Mouse (Mus musculus) kidney, adult 2 months (tissue): Measurements from ENCODE around the gene Cblc. TPM values are rescaled to one million over a fixed set of nuclear protein-coding genes. Genes with fewer than 3 reads are reported as not detected.
A peak's percentile ranks its signal among the peaks of the same experiment; 100 is the strongest.

Source experiments
- DNase-seq: peaks from one replicate; pipeline ENCODE4 v3.0.0; 2021
- H3K27ac ChIP-seq: fragments of 200-500 bp; 2 replicates; pipeline ENCODE4 v1.5.1; 2012; ENCODE audit warnings: low read depth, low read length, control low read depth, inconsistent platforms; ENCODE audit not compliant: insufficient read depth
- H3K27me3 ChIP-seq: fragments of 200-500 bp; replicated peaks from 2 replicates; pipeline ENCODE4 v1.6.1; 2012; ENCODE audit warnings: mild to moderate bottlenecking, moderate library complexity, low read length, inconsistent platforms; ENCODE audit not compliant: control insufficient read depth, insufficient read depth
- H3K36me3 ChIP-seq: fragments of 200-500 bp; 2 replicates; pipeline ENCODE4 v1.6.1; 2012; ENCODE audit warnings: mild to moderate bottlenecking, moderate library complexity, low read length, inconsistent platforms; ENCODE audit not compliant: control insufficient read depth, insufficient read depth
- H3K4me1 ChIP-seq: fragments of 200-500 bp; 2 replicates; pipeline ENCODE4 v1.6.1; 2011; ENCODE audit warnings: low read length; ENCODE audit not compliant: control insufficient read depth, insufficient read depth
- H3K4me3 ChIP-seq: fragments of 200-500 bp; 2 replicates; pipeline ENCODE4 v1.5.1; 2011; ENCODE audit warnings: mild to moderate bottlenecking, low read depth, low read length, control low read depth; ENCODE audit not compliant: insufficient read depth
- CTCF ChIP-seq: fragments of 200-500 bp; conservative IDR thresholded peaks from 2 replicates; pipeline ENCODE4 v1.5.1; 2011; ENCODE audit warnings: low read depth, mild to moderate bottlenecking, control low read depth, low read length, moderate library complexity, mixed read lengths; ENCODE audit not compliant: insufficient read depth, insufficient read length
- POLR2A ChIP-seq: fragments of 200-500 bp; IDR thresholded peaks from one replicate; pipeline ENCODE4 v1.6.1; 2011; ENCODE audit warnings: low read depth, low read length, control low read depth
- WGBS: fragments of 180-500 bp; shearing (Covaris S2); methylation state at CpG from one replicate; pipeline ENCODE4 v1.1.7; 2018; 5-methylcytosine and 5-hydroxymethylcytosine counted together
- polyA plus RNA-seq: library from polyadenylated mRNA; depleted of rRNA; stranded (reverse); fragments of >200 nt; gene quantifications from 2 replicates; pipeline ENCODE4 v1.2.3, GENCODE M21; 2012

Gene Cblc
- polyA plus RNA-seq, 1 experiment = 24.4 TPM

DNA sequence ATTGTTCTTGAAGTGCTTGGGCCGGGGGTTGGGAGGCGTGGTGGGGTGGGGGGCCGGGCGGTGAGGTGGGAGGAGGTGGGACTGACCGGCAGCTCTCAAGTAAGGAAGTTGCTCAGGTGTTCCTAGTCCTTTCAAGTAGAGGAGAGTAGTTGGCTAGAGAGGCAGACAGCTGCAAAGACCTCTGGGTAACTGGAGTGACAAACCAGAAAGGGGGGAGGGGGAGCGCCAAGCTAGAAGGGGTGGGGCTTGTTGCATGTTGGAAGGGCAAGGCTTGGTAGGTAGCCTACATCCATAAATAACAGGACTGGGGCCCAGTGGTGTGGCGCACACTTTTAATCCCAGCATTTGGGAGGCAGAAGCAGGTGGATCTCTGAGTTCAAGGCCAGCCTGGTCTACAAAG lies 14.9 kb downstream of the Cblc start:
- WGBS = 90% methylated on average over 7 of the region's 7 CpGs
- no peak overlapping the region for H3K4me3 ChIP-seq
- no peak for TF ChIP-seq CTCF
- TF ChIP-seq POLR2A = no peak
- no peak for DNase-seq
- H3K27me3 ChIP-seq = no peaks in the 10 kb centered on the region
- H3K4me1 ChIP-seq = no peaks in the 10 kb centered on the region
- no peak overlapping the region for H3K27ac ChIP-seq
- no peaks in the 10 kb centered on the region for H3K36me3 ChIP-seq

DNA sequence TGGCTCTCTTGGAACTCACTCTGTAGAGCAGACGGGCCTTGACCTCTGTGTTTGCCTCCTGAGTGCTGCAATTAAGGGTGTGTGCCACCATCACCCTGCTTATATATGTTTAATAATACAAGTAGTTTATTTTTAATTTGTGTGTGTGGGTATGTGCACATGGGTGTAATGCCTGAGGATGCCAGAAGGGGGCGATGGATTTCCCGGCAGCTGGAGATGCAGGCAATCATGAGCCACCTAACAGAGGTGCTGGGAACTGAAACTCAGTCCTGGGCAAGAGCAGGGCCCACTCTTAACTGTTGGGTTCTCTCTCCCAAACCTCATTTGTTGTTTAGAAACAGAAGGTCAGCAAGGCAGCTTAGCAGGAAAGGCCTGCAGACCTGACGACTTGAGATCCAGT lies 16.7 kb downstream of the Cblc start:
- WGBS = 88% methylated on average over 4 of the region's 4 CpGs
- TF ChIP-seq CTCF (peak; percentile 26; the same call in 1 of the 2 replicates), POLR2A (no peak)
- no peaks in the 10 kb centered on the region for H3K27me3 ChIP-seq
- no peaks in the 10 kb centered on the region for H3K4me1 ChIP-seq
- no peaks in the 10 kb centered on the region for H3K36me3 ChIP-seq
- DNase-seq = no peak
- H3K4me3 ChIP-seq = no peak overlapping the region
- no peak overlapping the region for H3K27ac ChIP-seq

DNA sequence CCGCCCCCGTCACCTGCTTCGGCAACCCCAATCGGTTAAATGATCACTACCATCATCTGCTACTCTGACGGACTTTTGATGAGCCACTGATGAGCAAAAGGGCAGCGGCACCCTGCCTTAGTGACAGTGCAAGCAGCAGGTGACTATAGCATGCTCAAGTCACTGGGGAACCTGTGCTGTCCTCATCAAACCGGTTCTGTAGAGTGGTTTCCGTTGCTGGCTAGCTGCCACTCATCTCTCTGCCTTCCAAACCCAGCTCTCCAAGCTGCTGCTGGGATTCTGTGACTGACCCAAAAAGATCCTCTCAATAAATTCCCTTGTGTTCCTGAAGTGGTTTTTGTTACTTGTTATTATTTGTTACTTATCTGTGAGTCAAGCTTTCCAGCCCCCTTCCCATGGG lies 18.0 kb downstream of the Cblc start:
- H3K27me3 ChIP-seq = no peaks in the 10 kb centered on the region
- WGBS = 75% methylated on average over 8 of the region's 8 CpGs
- DNase-seq = peak; percentile 43
- no peaks in the 10 kb centered on the region for H3K36me3 ChIP-seq
- H3K27ac ChIP-seq = no peak overlapping the region
- no peaks in the 10 kb centered on the region for H3K4me1 ChIP-seq
- no peak overlapping the region for H3K4me3 ChIP-seq
- no peak for TF ChIP-seq POLR2A
- TF ChIP-seq CTCF = no peak

DNA sequence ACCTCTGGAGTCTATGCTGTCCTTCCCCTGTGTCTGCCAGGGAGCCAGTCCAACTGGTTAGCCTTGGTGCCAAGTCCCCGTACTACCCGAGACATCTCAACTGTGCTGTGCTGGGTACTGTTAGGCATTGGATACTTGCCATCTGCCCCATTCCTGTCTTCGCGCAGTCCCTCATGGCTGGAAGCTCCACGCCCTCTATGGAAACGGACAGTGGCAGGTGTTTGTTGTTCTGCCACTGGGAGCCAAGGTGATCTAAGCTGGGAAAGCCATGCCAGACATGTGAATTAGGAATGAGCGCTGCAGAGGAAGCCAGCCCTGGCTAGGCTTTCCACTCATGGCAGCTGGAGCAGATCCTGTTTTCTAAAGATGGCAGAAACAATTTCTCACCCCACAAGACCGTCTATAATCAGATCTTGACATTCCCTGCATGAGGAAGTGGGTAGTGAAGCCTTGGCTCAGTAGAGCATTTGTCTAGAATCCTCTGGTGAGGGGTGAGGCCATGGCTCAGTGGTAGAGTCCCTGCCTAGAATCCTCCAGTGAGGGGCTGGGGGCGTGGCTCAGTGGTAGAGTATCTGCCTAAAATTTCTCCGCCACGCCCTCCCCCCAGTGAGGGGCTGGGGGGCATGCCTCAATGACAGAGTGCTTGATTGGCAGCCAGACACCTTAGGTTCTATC lies 19.4 kb downstream of the Cblc start:
- no peak overlapping the region for H3K27ac ChIP-seq
- H3K4me3 ChIP-seq = no peak overlapping the region
- TF ChIP-seq CTCF (no peak), POLR2A (no peak)
- no peaks in the 10 kb centered on the region for H3K27me3 ChIP-seq
- no peak for DNase-seq
- H3K36me3 ChIP-seq = no peaks in the 10 kb centered on the region
- H3K4me1 ChIP-seq = no peaks in the 10 kb centered on the region
- 75% methylated on average over 11 of the region's 11 CpGs for whole genome bisulfite sequencing

DNA sequence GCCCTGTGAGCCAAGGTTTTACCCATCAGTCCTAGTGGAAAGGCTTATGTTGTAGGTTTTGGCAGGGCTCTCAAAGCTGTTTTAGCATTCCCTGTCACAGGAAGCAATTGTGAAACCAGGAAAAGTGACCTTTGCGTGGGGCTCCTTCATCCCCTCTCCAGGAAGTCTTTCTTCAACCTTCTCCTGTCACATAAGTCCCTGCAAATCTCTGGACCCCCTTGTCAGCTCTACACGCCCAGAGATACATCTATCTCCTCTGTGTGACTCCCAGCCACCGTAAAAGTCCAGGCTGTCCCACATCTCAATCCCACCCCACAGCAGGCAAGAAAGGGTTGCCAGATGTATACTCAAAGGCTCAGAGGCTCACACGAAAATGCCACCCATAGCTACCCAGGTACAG lies 24.9 kb downstream of the Cblc start:
- no peak overlapping the region for H3K4me3 ChIP-seq
- DNase-seq = no peak
- H3K27ac ChIP-seq = peak overlapping the region; percentile 2; the same call in 1 of the 2 replicates
- no peaks in the 10 kb centered on the region for H3K27me3 ChIP-seq
- 72% methylated on average over 4 of the region's 4 CpGs for WGBS
- peaks cover 7% of the 10 kb centered on the region; the same call in 1 of the 2 replicates for H3K4me1 ChIP-seq
- H3K36me3 ChIP-seq = no peaks in the 10 kb centered on the region
- TF ChIP-seq CTCF (no peak), POLR2A (no peak)

DNA sequence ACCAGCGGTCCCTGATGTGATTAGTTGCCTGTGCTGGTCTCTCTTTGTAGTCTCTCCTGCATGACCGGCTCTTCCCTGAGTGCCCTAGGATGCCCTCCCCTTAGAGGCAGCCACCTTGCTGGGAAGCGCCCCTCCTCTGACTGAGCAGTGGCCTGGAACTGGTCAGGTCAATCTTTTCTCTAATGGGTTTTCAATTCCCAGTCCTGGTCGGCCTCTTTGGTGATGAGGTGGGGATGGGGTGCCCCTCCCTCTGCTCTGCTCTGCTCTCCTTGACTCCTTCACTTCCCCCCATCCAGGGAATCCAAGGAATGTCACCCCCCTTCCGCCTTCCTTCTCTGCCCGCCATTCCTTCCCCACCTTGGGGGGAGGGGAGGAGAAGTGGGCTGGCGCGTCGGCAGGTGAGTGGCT lies 25.6 kb downstream of the Cblc start, which contains the start of gene Bcam:
Gene Bcam, minus strand, starts transcription at position 33 of the 408 bp plus-strand sequence.
- no peaks in the 10 kb centered on the region for H3K36me3 ChIP-seq
- peak within 1 kb of the TSS; percentile 76 for H3K27ac ChIP-seq
- TF ChIP-seq CTCF (no peak), POLR2A (no peak)
- H3K27me3 ChIP-seq = no peaks in the 10 kb centered on the region
- H3K4me3 ChIP-seq = peak within 1 kb of the TSS; percentile 75
- WGBS = 6% methylated on average over 9 of the region's 9 CpGs
- H3K4me1 ChIP-seq = peaks cover 7% of the 10 kb centered on the region; the same call in 1 of the 2 replicates
- peak; percentile 62 for DNase-seq

DNA sequence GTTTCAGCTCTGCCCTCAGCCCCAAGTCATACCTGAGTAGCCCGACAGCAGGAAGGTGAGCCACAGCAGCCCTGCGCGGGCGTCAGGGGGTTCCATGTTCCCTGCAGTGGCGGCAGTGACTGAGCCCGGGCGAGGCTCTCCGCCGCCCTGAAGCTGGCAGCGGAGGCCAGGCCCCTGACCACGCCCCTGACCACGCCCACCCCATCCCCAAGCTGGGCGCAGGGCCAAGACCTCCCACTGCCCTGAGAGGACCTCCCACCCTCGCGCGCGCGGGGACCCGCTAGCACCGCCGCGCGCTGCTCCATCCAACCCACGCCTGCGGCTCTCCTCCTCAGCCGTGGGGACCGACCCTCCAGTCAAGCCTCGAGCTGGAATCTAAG lies 26.2 kb downstream of the Cblc start:
- H3K27ac ChIP-seq = peak overlapping the region; percentile 76
- under 1% methylated on average over 28 of the region's 28 CpGs for WGBS

More for the DNA sequence above, 26.2 kb downstream of the Cblc start:
- Histone ChIP-seq H3K4me3 (peak overlapping the region; percentile 75), H3K36me3 (no peaks in the 10 kb centered on the region), H3K27me3 (no peaks in the 10 kb centered on the region), H3K4me1 (peaks cover 7% of the 10 kb centered on the region; the same call in 1 of the 2 replicates)
- no peak for TF ChIP-seq CTCF
- peak; percentile 69 for TF ChIP-seq POLR2A
- peak; percentile 94 for DNase-seq
